Mouse (Mus musculus) embryonic facial prominence, embryonic 12.5 days (tissue): ENCODE data around the gene Sltm. TPM values are rescaled to one million over a fixed set of nuclear protein-coding genes. Genes with fewer than 3 reads are reported as not detected.

Experiments used
- ATAC-seq: fragments of 200-750 bp; cut with Nextera tagmentation; 2 replicates; pipeline ENCODE4 v1.8.0; 2017; ENCODE audit not compliant: insufficient number of reproducible peaks, insufficient read depth, low FRiP score, low TSS enrichment
- H3K27ac ChIP-seq: fragments of 300-500 bp; sonication (generic); 2 replicates; pipeline ENCODE4 v1.5.1; 2016; ENCODE audit warnings: mild to moderate bottlenecking
- H3K27me3 ChIP-seq: fragments of 300-500 bp; sonication (generic); 2 replicates; pipeline ENCODE4 v1.6.1; 2016; ENCODE audit warnings: mild to moderate bottlenecking, moderate library complexity
- H3K36me3 ChIP-seq: fragments of 300-500 bp; sonication (generic); 2 replicates; pipeline ENCODE4 v1.6.1; 2016; ENCODE audit warnings: mild to moderate bottlenecking
- H3K4me1 ChIP-seq: fragments of 300-500 bp; sonication (generic); 2 replicates; pipeline ENCODE4 v1.6.1; 2016
- H3K4me2 ChIP-seq: fragments of 300-500 bp; sonication (generic); replicated peaks from 2 replicates; pipeline ENCODE4 v1.6.1; 2016; ENCODE audit warnings: mild to moderate bottlenecking, moderate library complexity
- H3K4me3 ChIP-seq: fragments of 300-500 bp; sonication (generic); 2 replicates; pipeline ENCODE4 v1.5.1; 2016; ENCODE audit warnings: mild to moderate bottlenecking
- H3K9ac ChIP-seq: fragments of 300-500 bp; sonication (generic); 2 replicates; pipeline ENCODE4 v1.6.1; 2016; ENCODE audit warnings: mild to moderate bottlenecking, moderate library complexity
- H3K9me3 ChIP-seq: fragments of 300-500 bp; sonication (generic); 2 replicates; pipeline ENCODE4 v1.6.1; 2016; ENCODE audit warnings: mild to moderate bottlenecking, moderate library complexity
- WGBS: fragments of 180-500 bp; shearing (Covaris S2); methylation state at CpG from one replicate; pipeline ENCODE4 v1.1.7; 2016; 5-methylcytosine and 5-hydroxymethylcytosine counted together
- polyA plus RNA-seq: library from polyadenylated mRNA; unstranded; fragments of >200 nt; fragmentation: Nextera tagmentation; extraction: Ambion mirVana; gene quantifications from 2 replicates; pipeline ENCODE4 v1.2.1, GENCODE M21; 2016

Sltm gene
- polyA plus RNA-seq, 1 experiment from 2014 or later, result 70.7 TPM

GRCm38 (mm10) chr9:70602186-70602845, 59.8 kb downstream of the Sltm start:
- Histone ChIP-seq H3K4me3 (no peak overlapping the region), H3K36me3 (peaks cover 5% of the 10 kb centered on the region; the same call in 1 of the 2 replicates), H3K9ac (no peak overlapping the region), H3K4me1 (no peaks in the 10 kb centered on the region), H3K9me3 (no peaks in the 10 kb centered on the region), H3K4me2 (no peak overlapping the region), H3K27me3 (no peaks in the 10 kb centered on the region), H3K27ac (no peak overlapping the region)
- ATAC-seq, result no peak
- 92% methylated on average over 1 of the region's 1 CpGs for WGBS

- Histone ChIP-seq H3K27me3 (no peaks in the 10 kb centered on the region), H3K36me3 (peaks cover 12% of the 10 kb centered on the region; the same call in 1 of the 2 replicates), H3K9me3 (no peaks in the 10 kb centered on the region), H3K4me1 (no peaks in the 10 kb centered on the region), H3K9ac (no peak overlapping the region), H3K27ac (no peak overlapping the region), H3K4me3 (no peak overlapping the region), H3K4me2 (no peak overlapping the region)
- WGBS, result 53% methylated on average over 3 of the region's 3 CpGs
- ATAC-seq, result no peak
Observed at GRCm38 (mm10) chr9:70611026-70611673, 68.6 kb downstream of the Sltm start.

- Histone ChIP-seq H3K36me3 (no peaks in the 10 kb centered on the region), H3K4me1 (no peaks in the 10 kb centered on the region), H3K9me3 (no peaks in the 10 kb centered on the region), H3K4me2 (no peak overlapping the region), H3K27ac (no peak overlapping the region), H3K27me3 (no peaks in the 10 kb centered on the region), H3K9ac (no peak overlapping the region), H3K4me3 (no peak overlapping the region)
- no peak for ATAC-seq
- WGBS, result 72% methylated on average over 2 of the region's 2 CpGs
Observed at GRCm38 (mm10) chr9:70629711-70630110, 87.2 kb downstream of the Sltm start.

DNA sequence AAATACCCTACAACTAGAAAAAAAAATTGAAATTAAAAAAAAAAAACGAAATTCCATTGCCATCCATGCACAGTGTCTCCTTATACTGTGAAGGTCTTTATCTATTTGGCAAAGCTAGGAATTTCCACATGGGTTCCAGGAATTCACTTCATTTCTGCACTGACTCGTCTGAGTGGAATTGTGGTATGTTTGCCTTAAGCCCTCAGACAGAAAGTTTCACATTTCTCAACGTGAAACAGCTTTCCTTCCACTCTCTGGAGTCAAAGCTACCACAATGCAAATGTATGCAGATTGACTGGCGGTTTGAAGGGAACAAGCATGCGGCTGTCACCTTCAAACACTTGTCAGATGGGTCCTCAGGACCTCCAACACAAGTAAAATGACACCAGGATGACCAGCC, 89.1 kb downstream of the Sltm start:
- Histone ChIP-seq H3K4me3 (no peak overlapping the region), H3K36me3 (no peaks in the 10 kb centered on the region), H3K9ac (no peak overlapping the region), H3K4me2 (no peak overlapping the region), H3K9me3 (no peaks in the 10 kb centered on the region), H3K27ac (no peak overlapping the region), H3K27me3 (no peaks in the 10 kb centered on the region), H3K4me1 (no peaks in the 10 kb centered on the region)
- 18% methylated on average over 5 of the region's 5 CpGs for WGBS
- ATAC-seq, result no peak

DNA sequence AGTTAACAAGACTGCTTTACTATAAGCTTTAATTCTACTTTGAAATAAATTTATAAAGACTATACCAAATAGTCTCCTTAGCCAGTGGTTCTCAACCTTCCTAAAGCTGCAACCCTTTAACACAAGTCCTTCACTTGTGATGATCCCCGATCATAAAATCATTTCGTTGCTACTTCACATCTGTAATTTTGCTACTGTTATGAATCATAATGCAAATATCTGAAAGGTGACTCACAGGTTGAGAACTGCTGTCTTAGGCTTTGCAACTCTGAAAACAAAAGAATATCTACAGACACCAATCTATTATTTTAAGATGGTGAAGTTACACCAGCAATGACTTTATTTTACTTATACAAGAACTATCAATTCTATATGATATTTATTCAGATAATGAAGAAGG, 94.2 kb downstream of the Sltm start:
- no peak overlapping the region for H3K9ac ChIP-seq
- H3K27ac ChIP-seq, result no peak overlapping the region
- no peaks in the 10 kb centered on the region for H3K4me1 ChIP-seq
- no peaks in the 10 kb centered on the region for H3K36me3 ChIP-seq
- no peak for ATAC-seq
- H3K4me3 ChIP-seq, result no peak overlapping the region
- H3K9me3 ChIP-seq, result no peaks in the 10 kb centered on the region
- no peaks in the 10 kb centered on the region for H3K27me3 ChIP-seq
- WGBS, result 89% methylated on average over 2 of the region's 2 CpGs
- no peak overlapping the region for H3K4me2 ChIP-seq

Other genes starting within 250 kb of the Sltm start
- 178 and 180 TPM in 2 replicates for gene Ccnb2, start 121.2 kb upstream of the Sltm start, polyA plus RNA-seq
- 33.0 and 34.4 TPM in 2 replicates for gene Rnf111, start 39.0 kb upstream of the Sltm start, polyA plus RNA-seq
- 0.37 and 0.69 TPM in 2 replicates for gene Gm10642, start 113.5 kb downstream of the Sltm start, polyA plus RNA-seq
- gene Mindy2, start 114.4 kb downstream of the Sltm start, polyA plus RNA-seq, result 14.9 and 16.0 TPM in 2 replicates
- gene Adam10, start 136.2 kb downstream of the Sltm start, polyA plus RNA-seq, result 74.7 and 81.4 TPM in 2 replicates